Mouse (Mus musculus) myocyte (in vitro differentiated cells): ENCODE results near the gene Bach2.

ENCODE experiments used
- POLR2A ChIP-seq: IDR thresholded peaks from one replicate; pipeline ENCODE4 v1.6.1; 2011; ENCODE audit warnings: low read depth, mild to moderate bottlenecking, control low read depth, moderate library complexity; ENCODE audit not compliant: insufficient read length
- POLR2AphosphoS2 ChIP-seq: IDR thresholded peaks from one replicate; pipeline ENCODE4 v1.6.1; 2011; ENCODE audit warnings: low read depth, control low read depth; ENCODE audit not compliant: insufficient read length
- TCF12 ChIP-seq: IDR thresholded peaks from one replicate; pipeline ENCODE4 v1.6.1; 2011; ENCODE audit warnings: mild to moderate bottlenecking, control low read depth; ENCODE audit not compliant: poor library complexity, insufficient read depth, severe bottlenecking
- USF1 ChIP-seq: IDR thresholded peaks from one replicate; pipeline ENCODE4 v1.6.1; 2011; ENCODE audit warnings: low read depth, mild to moderate bottlenecking, control low read depth, moderate library complexity

GRCm38 (mm10) chr4:32482936-32483335 is 244.3 kb downstream of the Bach2 start:
- no peak for TF ChIP-seq TCF12
- TF ChIP-seq POLR2A, result no peak
- TF ChIP-seq POLR2AphosphoS2, result no peak
- TF ChIP-seq USF1, result no peak
